Mouse (Mus musculus): ENCODE data around the gene Slc50a1.

- TF ChIP-seq POLR2A (IDR thresholded peaks at IDR 0.05; ENCODE audit: insufficient read length, low read depth): no peak
- no peak for TF ChIP-seq TCF3 (IDR thresholded peaks at IDR 0.05; ENCODE audit: insufficient read length, low read depth)
- TF ChIP-seq REST (IDR thresholded peaks at IDR 0.05; ENCODE audit: insufficient read depth, insufficient read length): no peak
- no peak for TF ChIP-seq USF1 (IDR thresholded peaks at IDR 0.05; ENCODE audit: low read depth)
Measured at GRCm38 (mm10) chr3:89251365-89251895, 18.9 kb downstream of the Slc50a1 start.

All from myocyte (in vitro differentiated cells).